17 mouse cellular contexts compared by ENCODE assay signal in genomic region chr1:52010741-52011140, GRCm38 (mm10). TPM values are rescaled to one million over a fixed set of nuclear protein-coding genes. Genes with fewer than 3 reads are reported as not detected.
"Had no signal": no experiment of that assay in that cellular context is flagged by ENCODE, and none has a peak within 500 bp of the region (broad histone marks: within the 10 kb centered on the region; RNA-seq: fewer than 3 reads in every experiment).

No protein-coding gene starts in this region.

- H3K36me3 ChIP-seq: limb, embryonic 12.5 days; limb, embryonic 15.5 days; midbrain, embryonic 12.5 days had no signal

- ATAC-seq: intestine, postnatal 0 days; lung, postnatal 0 days; midbrain, embryonic 16.5 days had no signal

- DNase-seq: kidney, adult 2 months; kidney, postnatal 25 days; layer of hippocampus, postnatal 36 days; left cerebral cortex, postnatal 4 days; lung, embryonic 14.5 days had no signal

- H3K4me2 ChIP-seq: limb, embryonic 12.5 days; limb, embryonic 15.5 days; liver, embryonic 11.5 days; lung, embryonic 14.5 days; midbrain, embryonic 12.5 days had no signal

- H3K4me3 ChIP-seq: layer of hippocampus, adult 2 months; limb, embryonic 12.5 days; limb, embryonic 15.5 days; midbrain, embryonic 12.5 days; myocyte had no signal

- H3K9me3 ChIP-seq: limb, embryonic 12.5 days; limb, embryonic 15.5 days; midbrain, embryonic 12.5 days had no signal

- H3K27me3 ChIP-seq: limb, embryonic 15.5 days had no signal

- H3K9ac ChIP-seq: limb, embryonic 12.5 days; limb, embryonic 15.5 days; liver, embryonic 14.5 days; liver, postnatal 0 days; lung, embryonic 14.5 days; midbrain, embryonic 12.5 days had no signal

- H3K27ac ChIP-seq: kidney, postnatal 0 days; layer of hippocampus, adult 2 months; limb, embryonic 12.5 days; limb, embryonic 15.5 days; liver, embryonic 14.5 days; midbrain, embryonic 12.5 days had no signal

RNA-seq across cellular contexts. Expression of gene Stat4, which starts 23.8 kb away (rescaled TPM):
- polyA plus RNA-seq: myocyte had no signal
